Mouse (Mus musculus): ENCODE results near the gene Gse1.

- TF ChIP-seq CTCF (IDR thresholded peaks at IDR 0.05; ENCODE audit: borderline replicate concordance, insufficient read depth, low read depth, low read length) (no peak), POLR2A (IDR thresholded peaks at IDR 0.05; ENCODE audit: borderline replicate concordance, insufficient read depth, low read length) (no peak)
Measured at GRCm38 (mm10) chr8:120401216-120401615, 173.0 kb downstream of the Gse1 start.

Data from cerebellum, adult 2 months (tissue).